Mouse (Mus musculus) retina, embryonic 14.5 days (tissue): Measurements from ENCODE around the gene Tmem132d.
"Not testable (repeated sequence)": the region's sequence is repeated elsewhere in the genome, so short reads cannot be mapped to it uniquely, and the experiment has no call there.

Source experiments
- DNase-seq: peaks from one replicate; pipeline ENCODE4 v3.0.0-alpha.2; 2015; ENCODE audit warnings: low spot score

Tmem132d gene

GRCm38 (mm10) chr5:127775749-127776148 lies 657.1 kb downstream of the Tmem132d start:
- no peak for DNase-seq

- no peak for DNase-seq
Measured at GRCm38 (mm10) chr5:127758576-127758975, 674.3 kb downstream of the Tmem132d start.

- peak; percentile 44 for DNase-seq
Measured at GRCm38 (mm10) chr5:127756671-127757423, 676.0 kb downstream of the Tmem132d start.

- peak; percentile 35 for DNase-seq
Measured at GRCm38 (mm10) chr5:127756011-127756410, 676.9 kb downstream of the Tmem132d start.

- DNase-seq = peak; percentile 65
Measured at GRCm38 (mm10) chr5:127755594-127755993, 677.3 kb downstream of the Tmem132d start.

GRCm38 (mm10) chr5:127751262-127751975 lies 681.5 kb downstream of the Tmem132d start:
- peak; percentile 91 for DNase-seq

- DNase-seq = not testable (repeated sequence)
Measured at GRCm38 (mm10) chr5:127749540-127749939, 683.3 kb downstream of the Tmem132d start.

- no peak for DNase-seq
Measured at GRCm38 (mm10) chr5:127741331-127741730, 691.5 kb downstream of the Tmem132d start.
